Mouse (Mus musculus) hindbrain, embryonic 14.5 days (tissue): ENCODE measurements around the gene Pdhb. TPM values are rescaled to one million over a fixed set of nuclear protein-coding genes. Genes with fewer than 3 reads are reported as not detected.

Experiments used
- ATAC-seq: fragments of 200-750 bp; cut with Nextera tagmentation; 2 replicates; pipeline ENCODE4 v1.8.0; 2017; ENCODE audit warnings: moderate number of reproducible peaks, mild to moderate bottlenecking, moderate TSS enrichment, moderate library complexity; ENCODE audit not compliant: low FRiP score
- DNase-seq: peaks from one replicate; pipeline ENCODE4 v3.0.0-alpha.2; 2015; ENCODE audit warnings: low spot score
- H3K27ac ChIP-seq: fragments of 300-500 bp; sonication (generic); 2 replicates; pipeline ENCODE4 v1.5.1; 2014; ENCODE audit warnings: mild to moderate bottlenecking, moderate library complexity
- H3K27me3 ChIP-seq: fragments of 300-500 bp; sonication (generic); 2 replicates; pipeline ENCODE4 v1.6.1; 2014; ENCODE audit warnings: mild to moderate bottlenecking, low read length, mixed read lengths; ENCODE audit not compliant: control insufficient read depth, insufficient read depth
- H3K36me3 ChIP-seq: fragments of 300-500 bp; sonication (generic); replicated peaks from 2 replicates; pipeline ENCODE4 v1.6.1; 2014; ENCODE audit not compliant: control insufficient read depth, insufficient read depth
- H3K4me1 ChIP-seq: fragments of 300-500 bp; sonication (generic); replicated peaks from 2 replicates; pipeline ENCODE4 v1.6.1; 2014; ENCODE audit warnings: antibody characterized with exemption, low read length, mixed read lengths; ENCODE audit not compliant: control insufficient read depth, insufficient read depth
- H3K4me2 ChIP-seq: fragments of 300-500 bp; sonication (generic); replicated peaks from 2 replicates; pipeline ENCODE4 v1.6.1; 2014; ENCODE audit warnings: mild to moderate bottlenecking, moderate library complexity
- H3K4me3 ChIP-seq: fragments of 300-500 bp; sonication (generic); replicated peaks from 2 replicates; pipeline ENCODE4 v1.5.1; 2014; ENCODE audit warnings: mild to moderate bottlenecking, low read length
- H3K9ac ChIP-seq: fragments of 300-500 bp; sonication (generic); 2 replicates; pipeline ENCODE4 v1.6.1; 2014
- H3K9me3 ChIP-seq: fragments of 300-500 bp; sonication (generic); 2 replicates; pipeline ENCODE4 v1.6.1; 2016; ENCODE audit warnings: low read length; ENCODE audit not compliant: control insufficient read depth
- WGBS: fragments of 180-500 bp; shearing (Covaris S2); extraction: QIAGEN DNeasy Blood & Tissue Kit; methylation state at CpG from one replicate; pipeline ENCODE4 v1.1.7; 2014; 5-methylcytosine and 5-hydroxymethylcytosine counted together
- polyA plus RNA-seq: library from polyadenylated mRNA; unstranded; fragments of >200 nt; fragmentation: Nextera tagmentation; extraction: Ambion mirVana; gene quantifications from 2 replicates; pipeline ENCODE4 v1.2.1, GENCODE M21; 2014

The Pdhb gene
- polyA plus RNA-seq, 1 experiment from 2014 or later = 271 TPM

GRCm38 (mm10) chr14:8200769-8201168 lies 27.9 kb upstream of the Pdhb start:
- no peaks in the 10 kb centered on the region for H3K27me3 ChIP-seq
- H3K9me3 ChIP-seq = no peaks in the 10 kb centered on the region
- H3K4me3 ChIP-seq = no peak overlapping the region
- DNase-seq = no peak
- ATAC-seq = no peak
- no peaks in the 10 kb centered on the region for H3K4me1 ChIP-seq
- 76% methylated on average over 5 of the region's 5 CpGs for WGBS
- no peak overlapping the region for H3K9ac ChIP-seq
- H3K36me3 ChIP-seq = no peaks in the 10 kb centered on the region
- no peak overlapping the region for H3K27ac ChIP-seq
- no peak overlapping the region for H3K4me2 ChIP-seq

DNA sequence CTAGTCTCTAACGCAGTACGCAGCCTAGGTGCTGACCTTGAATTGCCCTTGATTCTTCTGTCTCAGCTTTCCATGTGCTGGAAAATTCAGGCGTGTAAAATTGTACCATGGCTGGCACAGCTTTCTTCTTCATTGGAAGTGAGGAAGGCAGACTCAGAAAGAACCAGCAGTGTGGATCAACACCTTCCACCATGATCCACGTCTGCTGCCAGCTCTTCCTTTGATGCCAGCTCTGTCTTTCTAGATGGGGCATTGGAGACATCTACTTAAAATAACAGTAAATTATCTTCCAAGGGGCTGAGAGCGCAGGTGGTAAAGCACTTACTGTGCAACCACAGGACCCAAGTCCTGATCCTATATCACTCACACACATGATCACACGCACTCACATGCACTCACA lies 19.9 kb upstream of the Pdhb start:
- Histone ChIP-seq H3K27me3 (no peaks in the 10 kb centered on the region), H3K36me3 (no peaks in the 10 kb centered on the region), H3K4me2 (no peak overlapping the region), H3K4me1 (no peaks in the 10 kb centered on the region), H3K4me3 (no peak overlapping the region), H3K27ac (no peak overlapping the region), H3K9ac (no peak overlapping the region), H3K9me3 (no peaks in the 10 kb centered on the region)
- WGBS = 88% methylated on average over 6 of the region's 6 CpGs
- ATAC-seq (no peak), DNase-seq (no peak)

- DNase-seq (no peak), ATAC-seq (no peak)
- 81% methylated on average over 12 of the region's 12 CpGs for WGBS
- no peaks in the 10 kb centered on the region for H3K4me1 ChIP-seq
- no peak overlapping the region for H3K27ac ChIP-seq
- no peak overlapping the region for H3K4me3 ChIP-seq
- H3K4me2 ChIP-seq = no peak overlapping the region
- H3K27me3 ChIP-seq = no peaks in the 10 kb centered on the region
- no peaks in the 10 kb centered on the region for H3K36me3 ChIP-seq
- no peaks in the 10 kb centered on the region for H3K9me3 ChIP-seq
- H3K9ac ChIP-seq = no peak overlapping the region
These were observed 18.6 kb upstream of the Pdhb start for GRCm38 (mm10) chr14:8191331-8191965.

GRCm38 (mm10) chr14:8190556-8190955 lies 17.7 kb upstream of the Pdhb start:
- WGBS = 94% methylated on average over 3 of the region's 3 CpGs
- DNase-seq (no peak), ATAC-seq (no peak)
- Histone ChIP-seq H3K4me1 (no peaks in the 10 kb centered on the region), H3K9me3 (no peaks in the 10 kb centered on the region), H3K36me3 (no peaks in the 10 kb centered on the region), H3K27me3 (no peaks in the 10 kb centered on the region), H3K4me3 (no peak overlapping the region), H3K27ac (no peak overlapping the region), H3K4me2 (no peak overlapping the region), H3K9ac (no peak overlapping the region)

- H3K36me3 ChIP-seq = no peaks in the 10 kb centered on the region
- DNase-seq = no peak
- no peak for ATAC-seq
- no peaks in the 10 kb centered on the region for H3K27me3 ChIP-seq
- no peak overlapping the region for H3K27ac ChIP-seq
- H3K9me3 ChIP-seq = no peaks in the 10 kb centered on the region
- no peak overlapping the region for H3K4me3 ChIP-seq
- 87% methylated on average over 6 of the region's 6 CpGs for WGBS
- no peak overlapping the region for H3K4me2 ChIP-seq
- H3K9ac ChIP-seq = no peak overlapping the region
- no peaks in the 10 kb centered on the region for H3K4me1 ChIP-seq
These were observed 13.6 kb upstream of the Pdhb start for GRCm38 (mm10) chr14:8186278-8187045.

DNA sequence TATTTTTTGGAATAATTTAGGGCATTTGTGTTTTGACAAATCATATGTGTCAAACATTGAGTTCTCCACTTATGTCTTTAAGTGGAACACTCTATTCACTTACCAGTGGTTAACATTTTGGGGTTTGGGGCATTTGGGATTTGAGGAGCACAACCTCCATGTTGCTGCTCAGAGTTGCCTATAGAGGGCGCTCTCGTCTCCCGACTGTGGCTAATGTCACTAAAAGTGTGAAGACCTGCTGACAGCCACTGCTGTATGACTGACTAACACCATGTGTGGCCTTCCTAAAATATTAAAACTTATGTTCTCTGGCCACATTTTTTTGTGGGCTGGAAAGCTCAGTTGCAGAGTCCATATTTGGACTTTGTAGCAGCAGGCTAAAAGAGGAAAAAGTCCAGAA lies 10.5 kb upstream of the Pdhb start:
- Histone ChIP-seq H3K4me2 (no peak overlapping the region), H3K4me1 (no peaks in the 10 kb centered on the region), H3K9me3 (no peaks in the 10 kb centered on the region), H3K27ac (no peak overlapping the region), H3K36me3 (no peaks in the 10 kb centered on the region), H3K9ac (no peak overlapping the region), H3K27me3 (no peaks in the 10 kb centered on the region), H3K4me3 (no peak overlapping the region)
- ATAC-seq (no peak), DNase-seq (no peak)
- WGBS = 63% methylated on average over 3 of the region's 3 CpGs

- H3K4me2 ChIP-seq = no peak overlapping the region
- no peaks in the 10 kb centered on the region for H3K4me1 ChIP-seq
- no peak overlapping the region for H3K27ac ChIP-seq
- WGBS = 84% methylated on average over 4 of the region's 4 CpGs
- no peaks in the 10 kb centered on the region for H3K9me3 ChIP-seq
- no peak overlapping the region for H3K4me3 ChIP-seq
- DNase-seq (no peak), ATAC-seq (no peak)
- no peaks in the 10 kb centered on the region for H3K27me3 ChIP-seq
- H3K36me3 ChIP-seq = no peaks in the 10 kb centered on the region
- H3K9ac ChIP-seq = no peak overlapping the region
These were observed 7.7 kb upstream of the Pdhb start for GRCm38 (mm10) chr14:8180371-8181035.

- ATAC-seq (no peak), DNase-seq (no peak)
- WGBS = 55% methylated on average over 5 of the region's 5 CpGs
- Histone ChIP-seq H3K4me3 (no peak overlapping the region), H3K27me3 (no peaks in the 10 kb centered on the region), H3K4me1 (peaks cover 11% of the 10 kb centered on the region), H3K4me2 (no peak overlapping the region), H3K9ac (no peak overlapping the region), H3K9me3 (no peaks in the 10 kb centered on the region), H3K36me3 (no peaks in the 10 kb centered on the region), H3K27ac (no peak overlapping the region)
These were observed 3.4 kb upstream of the Pdhb start for GRCm38 (mm10) chr14:8176251-8176650.

- ATAC-seq (no peak), DNase-seq (no peak)
- Histone ChIP-seq H3K27ac (no peak overlapping the region), H3K9me3 (no peaks in the 10 kb centered on the region), H3K27me3 (no peaks in the 10 kb centered on the region), H3K4me3 (no peak overlapping the region), H3K4me2 (no peak overlapping the region), H3K36me3 (peaks cover 15% of the 10 kb centered on the region), H3K4me1 (peaks cover 11% of the 10 kb centered on the region), H3K9ac (no peak overlapping the region)
- 82% methylated on average over 5 of the region's 5 CpGs for WGBS
These were observed 1.8 kb upstream of the Pdhb start for GRCm38 (mm10) chr14:8174634-8175033.
